Mouse (Mus musculus) cerebellum, adult 2 months (tissue): ENCODE data around the gene Fbn1.

Experiments used
- CTCF ChIP-seq: fragments of 200-500 bp; IDR thresholded peaks from 2 replicates; pipeline ENCODE4 v1.5.1; 2011; ENCODE audit warnings: low read depth, mild to moderate bottlenecking, control low read depth, low read length, moderate library complexity, borderline replicate concordance; ENCODE audit not compliant: insufficient read depth
- POLR2A ChIP-seq: fragments of 200-500 bp; IDR thresholded peaks from 2 replicates; pipeline ENCODE4 v1.6.1; 2011; ENCODE audit warnings: low read length, control low read depth, borderline replicate concordance; ENCODE audit not compliant: insufficient read depth

DNA sequence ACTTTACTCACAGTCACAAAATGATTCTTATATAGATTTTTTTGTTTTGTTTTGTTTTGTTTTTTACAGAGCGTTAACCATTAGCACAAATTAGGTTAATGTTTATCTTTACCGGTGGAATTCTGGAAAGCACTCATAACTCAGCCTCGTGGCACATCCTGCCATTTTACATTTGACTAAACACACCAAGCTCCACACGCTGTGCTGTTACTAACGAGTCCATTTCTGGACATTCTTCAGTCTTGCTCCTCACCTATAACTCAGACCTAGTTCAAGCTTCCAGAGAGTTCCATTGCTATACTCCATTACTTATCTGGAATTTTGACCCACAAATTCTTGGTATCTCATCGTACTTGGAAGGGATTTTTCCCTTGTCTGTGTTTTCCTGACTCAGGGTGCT is 116.2 kb downstream of the Fbn1 start:
- no peak for TF ChIP-seq CTCF
- TF ChIP-seq POLR2A, result no peak
